Mouse (Mus musculus) MEL (cell line): ENCODE results near the gene Zfp85.

Source experiments
- EP300 ChIP-seq, 2 experiments: IDR thresholded peaks; 2 replicates each; pipeline ENCODE4 v1.6.1; 2011; ENCODE audit warnings: improper control_type of control experiment in 2 of 2, low read length in 2 of 2, low read depth in 1 of 2, mild to moderate bottlenecking in 1 of 2
- MEF2A ChIP-seq: IDR thresholded peaks from 2 replicates; pipeline ENCODE4 v1.6.1; 2014; ENCODE audit warnings: low read depth, mild to moderate bottlenecking, inconsistent platforms, low read length, improper control_type of control experiment; ENCODE audit not compliant: poor library complexity, insufficient replicate concordance, severe bottlenecking; ENCODE audit errors: extremely low read depth

DNA sequence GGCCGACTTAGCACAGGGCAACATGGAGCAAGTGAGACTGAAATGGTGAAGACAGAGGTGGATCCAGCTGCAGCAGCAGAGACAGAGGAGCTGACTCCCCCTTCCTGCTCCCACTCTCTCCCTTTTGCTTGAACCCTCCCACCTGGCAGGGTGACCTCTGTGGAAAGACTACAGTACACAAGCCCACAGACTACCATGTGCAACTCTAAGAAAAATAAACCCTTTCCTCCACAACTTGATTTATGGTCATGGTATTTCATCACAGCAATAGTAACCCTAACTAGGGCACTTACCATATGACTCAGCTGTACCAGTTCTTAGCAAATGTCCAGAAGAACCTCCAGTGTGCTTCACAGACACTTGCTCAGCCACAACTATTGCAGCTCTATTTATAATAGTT lies 4.9 kb upstream of the Zfp85 start:
- no peak for TF ChIP-seq EP300 (IDR thresholded peaks at IDR 0.05; ENCODE audit: low read depth in 1 of 2, low read length in 2 of 2)
- TF ChIP-seq MEF2A = no peak
